Mouse (Mus musculus) heart, embryonic 14.5 days (tissue): ENCODE data around the gene Rab36. TPM values are rescaled to one million over a fixed set of nuclear protein-coding genes. Genes with fewer than 3 reads are reported as not detected.

ENCODE experiments used
- ATAC-seq: fragments of 200-750 bp; cut with Nextera tagmentation; 2 replicates; pipeline ENCODE4 v1.8.0; 2017; ENCODE audit warnings: low read depth, moderate TSS enrichment; ENCODE audit not compliant: insufficient number of reproducible peaks, insufficient read depth, low FRiP score
- H3K27ac ChIP-seq, 2 experiments: fragments of 200-500 bp in 1 of 2; fragments of 300-500 bp in 1 of 2; sonication (generic) in 1 of 2; replicated peaks in 1 of 2; 2 replicates each; pipeline ENCODE4 v1.5.1; 2012 to 2014; ENCODE audit warnings: low read depth in 2 of 2, low read length in 2 of 2, control low read depth in 1 of 2, mild to moderate bottlenecking in 1 of 2, mixed read lengths in 1 of 2; ENCODE audit not compliant: control insufficient read depth in 1 of 2, insufficient read depth in 1 of 2
- H3K27me3 ChIP-seq: fragments of 300-500 bp; sonication (generic); 2 replicates; pipeline ENCODE4 v1.6.1; 2014; ENCODE audit warnings: mild to moderate bottlenecking, low read length, control low read depth; ENCODE audit not compliant: control insufficient read depth, insufficient read depth
- H3K36me3 ChIP-seq: fragments of 300-500 bp; sonication (generic); 2 replicates; pipeline ENCODE4 v1.6.1; 2014; ENCODE audit warnings: mild to moderate bottlenecking, control low read depth, low read length, mixed read lengths; ENCODE audit not compliant: control insufficient read depth, insufficient read depth
- H3K4me1 ChIP-seq, 2 experiments: fragments of 200-500 bp in 1 of 2; fragments of 300-500 bp in 1 of 2; sonication (generic) in 1 of 2; 2 replicates each; pipeline ENCODE4 v1.6.1; 2012 to 2014; ENCODE audit warnings: low read length in 2 of 2, control low read depth in 1 of 2, mixed read lengths in 1 of 2; ENCODE audit not compliant: control insufficient read depth in 2 of 2, insufficient read depth in 2 of 2
- H3K4me2 ChIP-seq: fragments of 300-500 bp; sonication (generic); 2 replicates; pipeline ENCODE4 v1.6.1; 2014; ENCODE audit warnings: mild to moderate bottlenecking, low read length
- H3K4me3 ChIP-seq, 2 experiments: fragments of 200-500 bp in 1 of 2; fragments of 300-500 bp in 1 of 2; sonication (generic) in 1 of 2; 2 replicates each; pipeline ENCODE4 v1.5.1; 2012 to 2014; ENCODE audit warnings: low read length in 2 of 2, mild to moderate bottlenecking in 2 of 2, control low read depth in 1 of 2, low read depth in 1 of 2, moderate library complexity in 1 of 2; ENCODE audit not compliant: control insufficient read depth in 1 of 2, insufficient read depth in 1 of 2
- H3K9ac ChIP-seq: fragments of 300-500 bp; sonication (generic); 2 replicates; pipeline ENCODE4 v1.6.1; 2014; ENCODE audit warnings: mild to moderate bottlenecking, low read length
- H3K9me3 ChIP-seq: fragments of 300-500 bp; sonication (generic); 2 replicates; pipeline ENCODE4 v1.6.1; 2016; ENCODE audit warnings: low read length, control low read depth; ENCODE audit not compliant: control insufficient read depth
- WGBS: fragments of 180-500 bp; shearing (Covaris S2); extraction: QIAGEN DNeasy Blood & Tissue Kit; methylation state at CpG from one replicate; pipeline ENCODE4 v1.1.7; 2014; 5-methylcytosine and 5-hydroxymethylcytosine counted together
- polyA plus RNA-seq: library from polyadenylated mRNA; unstranded; fragments of >200 nt; fragmentation: Nextera tagmentation; extraction: Ambion mirVana; gene quantifications from 2 replicates; pipeline ENCODE4 v1.2.1, GENCODE M21; 2014

The Rab36 gene
- polyA plus RNA-seq = 2.0 and 4.5 TPM in 2 replicates

GRCm38 (mm10) chr10:75036883-75037379 is at the start of gene Rab36:
TSS of gene Rab36 (plus strand) at chr10:75037058.
- H3K9ac ChIP-seq = peak within 1 kb of the TSS; percentile 60
- H3K4me2 ChIP-seq = peak within 1 kb of the TSS; percentile 74
- under 1% methylated on average over 36 of the region's 36 CpGs for WGBS
- H3K4me3 ChIP-seq = peak within 1 kb of the TSS; percentile 45 to 49
- no peaks in the 10 kb centered on the region for H3K36me3 ChIP-seq
- H3K27me3 ChIP-seq = no peaks in the 10 kb centered on the region
- H3K27ac ChIP-seq = peak within 1 kb of the TSS; percentile 18 to 35; a peak in 1 of 4 replicates
- peak; percentile 91 for ATAC-seq
- H3K9me3 ChIP-seq = no peaks in the 10 kb centered on the region
- H3K4me1 ChIP-seq = peaks cover 8 to 10% of the 10 kb centered on the region in 2 experiments; a peak in 3 of 4 replicates

GRCm38 (mm10) chr10:74987698-74988470 is 49.0 kb upstream of the Rab36 start:
- Histone ChIP-seq H3K9me3 (no peaks in the 10 kb centered on the region), H3K4me2 (peak overlapping the region; percentile 32), H3K27ac (no peak overlapping the region), H3K9ac (0 out of 2 replicates have a peak overlapping the region, but pooled peaks have one; percentile 30), H3K36me3 (no peaks in the 10 kb centered on the region), H3K4me1 (peaks cover 16% of the 10 kb centered on the region in 2 experiments), H3K27me3 (no peaks in the 10 kb centered on the region), H3K4me3 (no peak overlapping the region)
- ATAC-seq = peak; percentile 20; the same call in 1 of the 2 replicates
- 43% methylated on average over 14 of the region's 14 CpGs for WGBS

GRCm38 (mm10) chr10:74989814-74990213 is 47.0 kb upstream of the Rab36 start:
- Histone ChIP-seq H3K27ac (no peak overlapping the region), H3K4me1 (peaks cover 22 to 23% of the 10 kb centered on the region in 2 experiments), H3K9ac (no peak overlapping the region), H3K4me3 (no peak overlapping the region), H3K4me2 (no peak overlapping the region), H3K9me3 (no peaks in the 10 kb centered on the region), H3K27me3 (no peaks in the 10 kb centered on the region), H3K36me3 (no peaks in the 10 kb centered on the region)
- ATAC-seq = no peak
- 71% methylated on average over 4 of the region's 4 CpGs for WGBS

DNA sequence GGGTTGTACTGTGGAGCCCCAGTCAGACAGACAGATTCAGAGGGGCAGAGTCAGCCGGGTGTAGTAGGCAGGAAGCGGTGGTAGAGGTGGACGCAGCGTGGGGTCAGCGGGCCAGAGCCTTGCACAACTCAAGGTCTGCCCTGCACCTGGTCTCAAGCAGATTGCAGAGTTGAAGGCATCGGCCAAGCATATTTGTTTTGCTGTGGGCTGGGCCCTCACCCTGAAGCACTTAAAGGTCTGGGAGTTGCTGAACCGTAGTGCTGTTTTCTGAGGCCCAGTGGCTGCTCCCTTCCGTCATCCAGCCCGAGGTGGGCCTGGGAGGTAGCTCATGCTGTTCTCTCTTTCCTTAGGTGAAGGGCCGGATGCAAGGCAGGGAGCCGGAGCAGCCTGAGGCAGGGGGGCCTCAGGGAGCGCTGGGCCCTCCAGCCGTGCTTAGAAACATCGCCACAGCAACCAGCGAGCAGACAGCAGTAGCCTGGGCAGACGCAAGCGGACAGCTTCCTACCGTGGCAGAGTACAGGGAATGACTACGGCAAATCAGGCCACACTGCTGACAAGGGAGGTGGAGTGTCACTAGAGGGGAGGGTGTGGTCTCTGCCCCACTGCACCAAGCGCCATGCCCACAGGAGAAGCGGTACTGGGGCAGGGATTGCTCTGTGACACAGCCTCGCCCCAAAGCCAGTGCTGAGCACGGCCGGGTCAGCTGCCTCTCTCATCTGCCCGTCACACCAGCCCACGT is 46.1 kb upstream of the Rab36 start:
- Histone ChIP-seq H3K4me2 (peak overlapping the region; percentile 46), H3K27ac (no peak overlapping the region), H3K4me1 (peaks cover 25 to 32% of the 10 kb centered on the region in 2 experiments), H3K4me3 (0 out of 4 replicates have a peak overlapping the region, but pooled peaks of 1 of the 2 experiments have one; percentile 6), H3K9ac (no peak overlapping the region; the same call in 1 of the 2 replicates), H3K9me3 (no peaks in the 10 kb centered on the region), H3K27me3 (peaks cover 3% of the 10 kb centered on the region; the same call in 1 of the 2 replicates), H3K36me3 (no peaks in the 10 kb centered on the region)
- ATAC-seq = no peak
- 42% methylated on average over 26 of the region's 26 CpGs for WGBS

DNA sequence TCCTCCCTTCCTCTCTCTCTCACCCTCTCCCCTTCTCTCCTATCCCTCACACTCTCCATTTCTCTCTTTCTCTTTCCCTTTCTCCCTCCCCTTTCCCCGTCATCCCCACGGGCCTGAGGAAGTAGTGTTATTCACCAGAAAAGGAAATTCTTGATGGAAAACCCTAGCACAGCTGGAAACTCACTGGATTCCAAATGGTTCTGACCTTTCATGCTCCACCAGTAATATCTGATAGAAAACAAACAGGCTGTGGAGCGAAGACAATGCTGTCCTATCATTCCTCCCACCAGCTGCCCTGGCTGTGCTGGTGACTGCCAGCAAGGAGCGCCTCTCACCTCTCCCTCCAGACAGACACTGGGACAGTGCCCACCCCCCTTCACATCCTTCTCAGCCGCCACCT is 42.0 kb upstream of the Rab36 start:
- WGBS = 15% methylated on average over 5 of the region's 5 CpGs
- H3K36me3 ChIP-seq = no peaks in the 10 kb centered on the region
- ATAC-seq = no peak; the same call in 1 of the 2 replicates
- H3K4me2 ChIP-seq = peak overlapping the region; percentile 60
- peaks cover 12% of the 10 kb centered on the region; the same call in 1 of the 2 replicates for H3K27me3 ChIP-seq
- no peak overlapping the region for H3K9ac ChIP-seq
- no peaks in the 10 kb centered on the region for H3K9me3 ChIP-seq
- H3K4me1 ChIP-seq = peaks cover 17 to 24% of the 10 kb centered on the region in 2 experiments
- H3K4me3 ChIP-seq = peak overlapping the region in 1 of 2 experiments; percentile 9; a peak in 1 of 4 replicates
- no peak overlapping the region for H3K27ac ChIP-seq

- no peak for ATAC-seq
- H3K9me3 ChIP-seq = no peaks in the 10 kb centered on the region
- under 1% methylated on average over 14 of the region's 17 CpGs for WGBS
- H3K27ac ChIP-seq = no peak overlapping the region
- H3K4me1 ChIP-seq = peaks cover 17 to 24% of the 10 kb centered on the region in 2 experiments
- 0 out of 2 replicates have a peak overlapping the region, but pooled peaks have one; percentile 27 for H3K9ac ChIP-seq
- no peaks in the 10 kb centered on the region for H3K36me3 ChIP-seq
- H3K4me3 ChIP-seq = peak overlapping the region; percentile 9 to 12; a peak in 2 of 4 replicates
- peak overlapping the region; percentile 60 for H3K4me2 ChIP-seq
- peaks cover 12% of the 10 kb centered on the region; the same call in 1 of the 2 replicates for H3K27me3 ChIP-seq
Observed at GRCm38 (mm10) chr10:74995377-74995776, 41.5 kb upstream of the Rab36 start.

DNA sequence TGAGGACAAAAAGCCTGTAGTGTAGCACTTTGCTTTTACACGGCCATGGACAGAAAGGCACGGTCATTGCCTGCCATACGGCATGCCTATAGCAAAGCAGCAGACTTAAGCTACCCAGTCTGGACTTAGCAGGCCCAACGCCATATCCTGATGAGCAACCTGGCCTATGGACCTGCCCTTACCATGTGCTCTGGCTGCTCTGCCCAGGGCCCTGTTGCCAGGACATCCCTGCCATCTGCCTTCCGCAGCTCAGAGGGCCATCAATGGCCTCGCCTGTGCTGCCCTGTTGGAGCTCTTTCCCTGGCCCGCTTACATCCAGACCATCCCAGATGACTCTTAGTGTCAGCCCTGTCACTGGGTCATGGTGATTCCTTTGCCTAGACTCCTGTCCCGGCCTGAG is 35.5 kb upstream of the Rab36 start:
- Histone ChIP-seq H3K9ac (no peak overlapping the region), H3K4me2 (no peak overlapping the region), H3K4me3 (no peak overlapping the region), H3K9me3 (no peaks in the 10 kb centered on the region), H3K36me3 (no peaks in the 10 kb centered on the region), H3K27me3 (peaks cover 4% of the 10 kb centered on the region; the same call in 1 of the 2 replicates), H3K4me1 (no peaks in the 10 kb centered on the region; a peak in 1 of 4 replicates), H3K27ac (no peak overlapping the region)
- 92% methylated on average over 8 of the region's 8 CpGs for WGBS
- ATAC-seq = no peak
